Mouse (Mus musculus) gastrocnemius, adult 2 months (tissue): Measurements from ENCODE around the gene Thap2. TPM values are rescaled to one million over a fixed set of nuclear protein-coding genes. Genes with fewer than 3 reads are reported as not detected.
A peak's percentile ranks its signal among the peaks of the same experiment; 100 is the strongest.

Experiments
- DNase-seq: peaks from one replicate; pipeline ENCODE4 v3.0.0; 2022
- H3K27ac ChIP-seq: fragments of 200-600 bp; 2 replicates; pipeline ENCODE4 v1.8.1; 2022; ENCODE audit warnings: mild to moderate bottlenecking
- H3K4me3 ChIP-seq: fragments of 200-600 bp; 2 replicates; pipeline ENCODE4 v1.8.1; 2022; ENCODE audit warnings: mild to moderate bottlenecking, moderate library complexity
- CTCF ChIP-seq: fragments of 200-600 bp; IDR thresholded peaks from 2 replicates; pipeline ENCODE4 v1.8.1; 2022; ENCODE audit warnings: antibody characterized with exemption, mild to moderate bottlenecking, moderate library complexity
- intact Hi-C: fragments of 180-260 bp; cut with DNase I; formaldehyde crosslinking; loops from one replicate; pipeline ENCODE4 v1.15.1; 2025
- total RNA-seq, 2 experiments: library from RNA; stranded (reverse); gene quantifications; 2 replicates each; pipeline ENCODE4 v1.2.3; 2021

Gene Thap2
- total RNA-seq, 2 experiments from 2014 or later = 5.3 to 11.1 TPM

- no peak for TF ChIP-seq CTCF
- no peak for DNase-seq
- Histone ChIP-seq H3K4me3 (no peak overlapping the region), H3K27ac (no peak overlapping the region)
- intact Hi-C loops = no loop called here
Measured at GRCm38 (mm10) chr10:115349029-115349428, 35.2 kb downstream of the Thap2 start.

GRCm38 (mm10) chr10:115348131-115348530 is 36.1 kb downstream of the Thap2 start:
- H3K4me3 ChIP-seq = no peak overlapping the region
- TF ChIP-seq CTCF = no peak
- intact Hi-C loops = no loop called here
- no peak for DNase-seq
- no peak overlapping the region for H3K27ac ChIP-seq

- no peak overlapping the region for H3K4me3 ChIP-seq
- no peak overlapping the region for H3K27ac ChIP-seq
- intact Hi-C loops = no loop called here
- no peak for TF ChIP-seq CTCF
- DNase-seq = no peak
Measured at GRCm38 (mm10) chr10:115346444-115346843, 37.8 kb downstream of the Thap2 start.

- TF ChIP-seq CTCF = no peak
- no peak overlapping the region for H3K4me3 ChIP-seq
- H3K27ac ChIP-seq = no peak overlapping the region
- intact Hi-C loops = no loop called here
- no peak for DNase-seq
Measured at GRCm38 (mm10) chr10:115342771-115343425, 41.3 kb downstream of the Thap2 start.

GRCm38 (mm10) chr10:115339820-115340328 is 44.4 kb downstream of the Thap2 start:
- intact Hi-C loops = no loop called here
- DNase-seq = no peak

GRCm38 (mm10) chr10:115336901-115337300 is 47.3 kb downstream of the Thap2 start:
- H3K27ac ChIP-seq = no peak overlapping the region
- intact Hi-C loops = no loop called here
- TF ChIP-seq CTCF = no peak
- H3K4me3 ChIP-seq = no peak overlapping the region
- DNase-seq = no peak

More at GRCm38 (mm10) chr10:115339820-115340328, 44.4 kb downstream of the Thap2 start:
- H3K4me3 ChIP-seq = no peak overlapping the region
- TF ChIP-seq CTCF = no peak
- no peak overlapping the region for H3K27ac ChIP-seq

GRCm38 (mm10) chr10:115333528-115333927 is 50.7 kb downstream of the Thap2 start:
- no peak for TF ChIP-seq CTCF
- no peak for DNase-seq
- H3K27ac ChIP-seq = peak overlapping the region; percentile 86

GRCm38 (mm10) chr10:115332997-115333396 is 51.2 kb downstream of the Thap2 start:
- no peak for TF ChIP-seq CTCF
- DNase-seq = no peak
- peak overlapping the region; percentile 2; the same call in 1 of the 2 replicates for H3K4me3 ChIP-seq
- peak overlapping the region; percentile 86 for H3K27ac ChIP-seq
- intact Hi-C loops = no loop called here

More at GRCm38 (mm10) chr10:115333528-115333927, 50.7 kb downstream of the Thap2 start:
- H3K4me3 ChIP-seq = peak overlapping the region; percentile 2; the same call in 1 of the 2 replicates
- intact Hi-C loops = no loop called here

GRCm38 (mm10) chr10:115332420-115332952 is 51.8 kb downstream of the Thap2 start:
- TF ChIP-seq CTCF = no peak
- DNase-seq = no peak

GRCm38 (mm10) chr10:115329010-115329530 is 55.2 kb downstream of the Thap2 start:
- intact Hi-C loops = no loop called here
- Histone ChIP-seq H3K4me3 (no peak overlapping the region), H3K27ac (peak overlapping the region; percentile 64)
- TF ChIP-seq CTCF = no peak
- no peak for DNase-seq

More at GRCm38 (mm10) chr10:115332420-115332952, 51.8 kb downstream of the Thap2 start:
- Histone ChIP-seq H3K27ac (peak overlapping the region; percentile 86), H3K4me3 (no peak overlapping the region)
- intact Hi-C loops = no loop called here

GRCm38 (mm10) chr10:115328514-115328913 is 55.7 kb downstream of the Thap2 start:
- TF ChIP-seq CTCF = no peak
- H3K4me3 ChIP-seq = no peak overlapping the region
- intact Hi-C loops = no loop called here
- peak; percentile 76 for DNase-seq
- H3K27ac ChIP-seq = peak overlapping the region; percentile 64

GRCm38 (mm10) chr10:115323295-115323694 is 60.9 kb downstream of the Thap2 start:
- Histone ChIP-seq H3K4me3 (0 out of 2 replicates have a peak overlapping the region, but pooled peaks have one; percentile 16), H3K27ac (peak overlapping the region; percentile 46; the same call in 1 of the 2 replicates)
- intact Hi-C loops = loop anchor here (2.0 kb wide), 2 partner anchors 62 to 294 kb away; partner anchors contain the start of genes Thap2 and Zfc3h1
- TF ChIP-seq CTCF = peak; percentile 85
- DNase-seq = peak; percentile 77
